Mouse (Mus musculus): ENCODE results near the gene Cmtm8.

GRCm38 (mm10) chr9:114802191-114802590 lies 41.8 kb downstream of the Cmtm8 start:
- TF ChIP-seq USF1 (IDR thresholded peaks at IDR 0.05; ENCODE audit: low read depth) (no peak), POLR2A (IDR thresholded peaks at IDR 0.05; ENCODE audit: insufficient read length, low read depth) (no peak), CEBPB (IDR thresholded peaks at IDR 0.05; ENCODE audit: insufficient read depth, poor library complexity, severe bottlenecking) (no peak), E2F4 (IDR thresholded peaks at IDR 0.05; ENCODE audit: insufficient read depth) (no peak), POLR2AphosphoS2 (IDR thresholded peaks at IDR 0.05; ENCODE audit: insufficient read length, low read depth) (no peak)
